Mouse (Mus musculus) bone marrow macrophage, adult 2 months (primary cell): ENCODE results near the gene Asb13. TPM values are rescaled to one million over a fixed set of nuclear protein-coding genes. Genes with fewer than 3 reads are reported as not detected.

Experiments used
- H3K27ac ChIP-seq: 2 replicates; pipeline ENCODE4 v1.5.1; 2012; ENCODE audit warnings: low read depth, low read length; ENCODE audit not compliant: insufficient read depth
- H3K4me1 ChIP-seq: 2 replicates; pipeline ENCODE4 v1.6.1; 2012; ENCODE audit warnings: low read length; ENCODE audit not compliant: control insufficient read depth, insufficient read depth
- H3K4me3 ChIP-seq: 2 replicates; pipeline ENCODE4 v1.5.1; 2012; ENCODE audit warnings: mild to moderate bottlenecking, low read length, moderate library complexity; ENCODE audit not compliant: insufficient read depth
- CTCF ChIP-seq: IDR thresholded peaks from 2 replicates; pipeline ENCODE4 v1.5.1; 2012; ENCODE audit warnings: low read depth, mild to moderate bottlenecking, low read length, moderate library complexity
- POLR2A ChIP-seq: IDR thresholded peaks from 2 replicates; pipeline ENCODE4 v1.6.1; 2012; ENCODE audit warnings: mild to moderate bottlenecking, low read depth, low read length, borderline replicate concordance
- polyA plus RNA-seq: library from polyadenylated mRNA; stranded (reverse); fragments of >200 nt; gene quantifications from 2 replicates; pipeline ENCODE4 v1.2.4, GENCODE M21; 2012; ENCODE audit not compliant: missing spikeins, insufficient read depth, insufficient read length

Gene Asb13
- polyA plus RNA-seq, 1 experiment, result 10.6 TPM

DNA sequence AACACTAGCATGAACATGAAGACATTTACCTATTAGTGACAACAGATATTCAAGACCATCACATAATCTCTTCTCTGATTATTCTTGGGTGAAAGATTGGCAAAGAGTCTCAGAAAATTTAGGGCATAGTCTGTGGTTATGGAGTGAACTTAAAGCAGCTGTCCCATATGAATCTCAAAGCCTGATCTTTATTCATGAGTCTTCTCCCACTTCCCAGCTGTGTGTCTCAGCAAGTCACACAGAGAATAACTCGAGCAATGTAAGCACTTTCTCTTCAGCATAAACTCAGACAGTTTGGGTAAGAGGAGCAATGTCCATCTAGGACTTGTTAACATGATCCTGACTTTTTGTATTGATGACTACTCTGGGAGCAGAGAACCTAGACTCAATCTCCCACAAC, 52.5 kb downstream of the Asb13 start:
- Histone ChIP-seq H3K4me1 (no peaks in the 10 kb centered on the region), H3K4me3 (no peak overlapping the region), H3K27ac (no peak overlapping the region)
- TF ChIP-seq CTCF, result no peak
- TF ChIP-seq POLR2A, result no peak

- Histone ChIP-seq H3K4me1 (no peaks in the 10 kb centered on the region), H3K27ac (no peak overlapping the region), H3K4me3 (no peak overlapping the region)
- TF ChIP-seq POLR2A (no peak), CTCF (no peak)
Observed at GRCm38 (mm10) chr13:3694599-3695343, 60.9 kb downstream of the Asb13 start.

GRCm38 (mm10) chr13:3696977-3697735, 63.3 kb downstream of the Asb13 start:
- H3K27ac ChIP-seq, result no peak overlapping the region
- no peak overlapping the region for H3K4me3 ChIP-seq
- no peaks in the 10 kb centered on the region for H3K4me1 ChIP-seq
- TF ChIP-seq POLR2A, result no peak
- no peak for TF ChIP-seq CTCF

- no peak overlapping the region for H3K4me3 ChIP-seq
- TF ChIP-seq CTCF (no peak), POLR2A (no peak)
- no peaks in the 10 kb centered on the region for H3K4me1 ChIP-seq
- no peak overlapping the region for H3K27ac ChIP-seq
Observed at GRCm38 (mm10) chr13:3700752-3701151, 66.9 kb downstream of the Asb13 start.

Other genes with a start within 250 kb of the Asb13 start
- 1,054 and 1,106 TPM in 2 replicates for gene Gdi2, start 96.0 kb upstream of the Asb13 start, polyA plus RNA-seq
- 8.1 and 12.9 TPM in 2 replicates for gene Fam208b, start 22.9 kb upstream of the Asb13 start, polyA plus RNA-seq
- gene Calml3, start 170.3 kb downstream of the Asb13 start, polyA plus RNA-seq, result not detected in 2 replicates
- gene Calm4, start 203.7 kb downstream of the Asb13 start, polyA plus RNA-seq, result not detected in 2 replicates
- not detected in 2 replicates for gene Calm5, start 220.1 kb downstream of the Asb13 start, polyA plus RNA-seq